Mouse (Mus musculus) heart, adult 2 months (tissue): ENCODE data around the gene Gm17622. TPM values are rescaled to one million over a fixed set of nuclear protein-coding genes. Genes with fewer than 3 reads are reported as not detected.

ENCODE experiments used
- DNase-seq, 2 experiments: peaks; one replicate each; pipeline ENCODE4 v3.0.0; 2021
- H3K27ac ChIP-seq: fragments of 200-600 bp; 2 replicates; pipeline ENCODE4 v1.8.1; 2022
- H3K27me3 ChIP-seq: fragments of 200-500 bp; 2 replicates; pipeline ENCODE4 v1.6.1; 2012; ENCODE audit warnings: mild to moderate bottlenecking, low read length, inconsistent platforms, mixed read lengths; ENCODE audit not compliant: control insufficient read depth, insufficient read depth
- H3K36me3 ChIP-seq: fragments of 200-500 bp; 2 replicates; pipeline ENCODE4 v1.6.1; 2012; ENCODE audit warnings: low read length, inconsistent platforms; ENCODE audit not compliant: control insufficient read depth, insufficient read depth
- H3K4me1 ChIP-seq: fragments of 200-500 bp; 2 replicates; pipeline ENCODE4 v1.6.1; 2011; ENCODE audit warnings: low read length; ENCODE audit not compliant: control insufficient read depth, insufficient read depth
- H3K4me3 ChIP-seq: fragments of 200-600 bp; 2 replicates; pipeline ENCODE4 v1.8.1; 2022
- H3K79me2 ChIP-seq: fragments of 200-500 bp; replicated peaks from 2 replicates; pipeline ENCODE4 v1.6.1; 2012; ENCODE audit warnings: mild to moderate bottlenecking, inconsistent platforms, low read length, moderate library complexity, mixed read lengths; ENCODE audit not compliant: control insufficient read depth, insufficient read depth
- H3K9ac ChIP-seq: fragments of 200-500 bp; 2 replicates; pipeline ENCODE4 v1.6.1; 2012; ENCODE audit warnings: low read depth, mild to moderate bottlenecking, control low read depth, inconsistent platforms, low read length, mixed read lengths
- CTCF ChIP-seq: fragments of 200-600 bp; IDR thresholded peaks from 2 replicates; pipeline ENCODE4 v1.8.1; 2022; ENCODE audit warnings: antibody characterized with exemption, mild to moderate bottlenecking, moderate library complexity
- EP300 ChIP-seq: fragments of 200-500 bp; IDR thresholded peaks from 2 replicates; pipeline ENCODE4 v1.6.1; 2011; ENCODE audit warnings: low read depth, low read length, control low read depth; ENCODE audit not compliant: insufficient read depth
- POLR2A ChIP-seq: fragments of 200-500 bp; IDR thresholded peaks from 2 replicates; pipeline ENCODE4 v1.6.1; 2011; ENCODE audit warnings: mild to moderate bottlenecking, low read depth, low read length, control low read depth; ENCODE audit not compliant: insufficient read depth
- WGBS: fragments of 180-500 bp; shearing (Covaris S2); methylation state at CpG from one replicate; pipeline ENCODE4 v1.1.7; 2018; 5-methylcytosine and 5-hydroxymethylcytosine counted together
- intact Hi-C: fragments of 180-260 bp; cut with DNase I; formaldehyde crosslinking; loops from one replicate; pipeline ENCODE4 v1.15.1; 2025
- polyA plus RNA-seq: library from polyadenylated mRNA; depleted of rRNA; stranded (reverse); fragments of >200 nt; gene quantifications from 2 replicates; pipeline ENCODE4 v1.2.3, GENCODE M21; 2012
- total RNA-seq, 2 experiments: library from RNA; stranded (reverse); gene quantifications; 2 replicates each; pipeline ENCODE4 v1.2.3; 2021

The Gm17622 gene
- total and polyA plus RNA-seq, 3 experiments: not detected

DNA sequence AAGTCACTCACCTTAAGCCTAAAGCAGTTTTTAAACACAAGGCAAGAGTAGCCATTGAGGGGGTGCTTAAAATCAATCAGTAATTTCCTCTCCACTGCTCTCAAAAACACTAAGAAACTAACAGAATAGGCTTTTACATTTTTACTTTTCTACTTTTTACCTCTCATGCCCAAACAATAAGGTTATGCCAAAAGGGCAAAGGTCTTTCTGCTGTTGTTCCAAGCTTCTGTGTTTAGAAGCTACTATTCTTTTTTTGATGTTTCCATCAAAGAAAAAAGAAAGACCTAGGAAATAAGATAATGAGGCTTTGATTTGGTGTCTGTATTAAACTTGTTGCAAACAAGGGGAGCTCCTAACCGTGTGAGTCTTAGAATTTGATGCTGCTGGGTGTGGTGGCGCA lies 9.4 kb downstream of the Gm17622 start:
- Histone ChIP-seq H3K79me2 (no peaks in the 10 kb centered on the region), H3K27ac (no peak overlapping the region), H3K4me3 (no peak overlapping the region), H3K4me1 (peaks cover 3% of the 10 kb centered on the region), H3K9ac (no peak overlapping the region), H3K36me3 (no peaks in the 10 kb centered on the region), H3K27me3 (no peaks in the 10 kb centered on the region)
- intact Hi-C loops: loop anchor here (5.0 kb wide), 1 partner anchor 68 kb away; no protein-coding TSS in a partner anchor
- no peak for TF ChIP-seq POLR2A
- TF ChIP-seq EP300: no peak
- no peak for TF ChIP-seq CTCF
- no peak for DNase-seq
- 82% methylated on average over 2 of the region's 2 CpGs for WGBS

DNA sequence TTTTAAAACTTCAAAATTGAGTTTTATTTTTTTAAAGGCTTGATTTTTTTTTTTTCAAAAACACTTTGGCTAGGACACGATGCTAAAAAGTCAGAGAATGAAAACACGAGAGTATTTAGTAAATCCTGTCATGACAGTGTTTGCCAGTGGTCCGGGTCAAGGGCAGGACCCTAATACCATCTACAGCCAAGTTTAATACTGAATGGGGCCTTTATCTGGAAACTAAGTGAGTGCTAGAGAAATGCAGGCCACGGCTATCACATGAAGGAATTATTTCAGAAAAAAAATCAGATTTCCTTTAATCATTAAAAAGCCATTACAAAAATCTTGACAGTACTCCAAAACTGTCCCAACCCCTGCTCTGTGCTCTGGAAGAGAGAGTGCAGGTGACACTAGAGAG lies 15.1 kb downstream of the Gm17622 start:
- intact Hi-C loops: no loop called here
- H3K79me2 ChIP-seq: no peaks in the 10 kb centered on the region
- no peaks in the 10 kb centered on the region; the same call in 1 of the 2 replicates for H3K36me3 ChIP-seq
- 66% methylated on average over 4 of the region's 4 CpGs for WGBS
- no peak for DNase-seq
- TF ChIP-seq POLR2A (no peak), EP300 (no peak), CTCF (no peak)
- peaks cover 8% of the 10 kb centered on the region for H3K4me1 ChIP-seq
- no peaks in the 10 kb centered on the region for H3K27me3 ChIP-seq
- no peak overlapping the region for H3K4me3 ChIP-seq
- H3K27ac ChIP-seq: no peak overlapping the region
- no peak overlapping the region for H3K9ac ChIP-seq

DNA sequence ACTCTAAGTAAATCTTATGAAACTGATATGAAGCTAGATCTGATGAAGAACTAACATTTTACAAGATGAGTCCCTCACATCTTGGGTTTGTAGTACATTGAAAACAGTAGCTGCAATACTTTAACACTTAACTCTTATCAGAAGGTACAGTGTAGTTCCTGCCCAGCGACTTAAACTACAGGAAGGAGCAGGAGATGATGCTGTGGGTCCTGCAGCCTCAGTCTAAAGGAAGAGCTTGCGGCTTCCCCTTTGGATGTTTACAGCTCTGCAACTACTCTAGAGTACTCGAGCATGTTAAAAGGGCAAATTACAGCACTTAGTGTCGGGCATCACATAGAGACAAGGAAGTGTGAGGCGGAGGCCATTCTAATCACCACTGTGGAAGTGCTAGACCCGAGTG lies 15.8 kb downstream of the Gm17622 start:
- no peak for DNase-seq
- no peaks in the 10 kb centered on the region for H3K27me3 ChIP-seq
- H3K27ac ChIP-seq: no peak overlapping the region
- 50% methylated on average over 6 of the region's 6 CpGs for WGBS
- no peak overlapping the region for H3K9ac ChIP-seq
- TF ChIP-seq EP300: no peak
- TF ChIP-seq POLR2A: no peak
- no peak for TF ChIP-seq CTCF
- H3K79me2 ChIP-seq: no peaks in the 10 kb centered on the region
- no peaks in the 10 kb centered on the region; the same call in 1 of the 2 replicates for H3K36me3 ChIP-seq
- intact Hi-C loops: no loop called here
- no peak overlapping the region for H3K4me3 ChIP-seq
- H3K4me1 ChIP-seq: peaks cover 10% of the 10 kb centered on the region

DNA sequence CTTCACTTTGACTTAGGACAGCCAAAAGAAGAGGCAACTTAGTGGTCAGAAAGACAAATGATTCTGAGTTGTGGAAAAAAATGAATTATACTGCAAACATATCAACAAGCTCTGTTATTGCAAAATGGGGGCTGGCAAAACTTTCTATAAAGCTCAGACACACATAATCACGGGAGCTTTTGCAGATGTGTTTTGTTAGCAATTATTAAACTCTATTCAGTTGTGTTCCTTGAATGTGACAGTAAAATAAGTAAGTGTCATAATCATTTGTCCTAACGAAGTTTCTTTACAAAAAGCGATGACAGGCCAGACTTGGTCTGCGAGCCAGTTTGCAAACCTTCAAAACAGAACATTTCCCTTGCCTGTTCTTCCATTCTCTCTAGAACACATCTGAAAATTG lies 17.0 kb downstream of the Gm17622 start:
- intact Hi-C loops: no loop called here
- Histone ChIP-seq H3K4me1 (peaks cover 15% of the 10 kb centered on the region), H3K27ac (no peak overlapping the region), H3K4me3 (no peak overlapping the region), H3K36me3 (no peaks in the 10 kb centered on the region; the same call in 1 of the 2 replicates), H3K9ac (no peak overlapping the region), H3K79me2 (no peaks in the 10 kb centered on the region), H3K27me3 (no peaks in the 10 kb centered on the region)
- WGBS: 91% methylated on average over 4 of the region's 4 CpGs
- no peak for DNase-seq
- TF ChIP-seq EP300 (no peak), POLR2A (no peak)

DNA sequence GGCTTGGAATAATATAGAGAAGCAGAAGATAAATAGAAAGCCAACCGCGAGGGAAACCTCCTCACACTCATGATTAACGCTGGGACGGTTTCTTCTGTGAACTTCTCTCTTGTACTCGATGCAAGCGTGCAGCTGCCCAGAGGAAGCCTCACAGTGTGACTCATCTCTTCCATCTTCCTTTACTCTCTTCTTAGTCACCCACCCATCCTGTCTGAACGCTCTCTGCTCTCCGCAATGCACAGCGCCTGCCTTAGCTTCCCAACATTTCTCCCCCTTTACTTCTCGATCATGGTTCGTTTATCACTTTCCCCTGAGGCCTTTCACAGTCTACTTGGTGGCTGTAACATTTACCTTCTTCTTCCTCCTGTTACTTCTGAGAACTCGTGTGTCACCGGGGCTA lies 20.1 kb downstream of the Gm17622 start:
- peak in 1 of 2 experiments; percentile 51 for DNase-seq
- H3K27me3 ChIP-seq: no peaks in the 10 kb centered on the region
- no peaks in the 10 kb centered on the region; the same call in 1 of the 2 replicates for H3K36me3 ChIP-seq
- H3K4me3 ChIP-seq: no peak overlapping the region
- peak overlapping the region; percentile 43 for H3K27ac ChIP-seq
- intact Hi-C loops: loop anchor here (2.0 kb wide), 1 partner anchor 32 kb away; the partner anchor contains the start of genes Col4a3bp and Polk
- H3K9ac ChIP-seq: peak overlapping the region; percentile 28
- TF ChIP-seq POLR2A: peak; percentile 31; the same call in 1 of the 2 replicates
- no peak for TF ChIP-seq CTCF
- TF ChIP-seq EP300: 0 out of 2 replicates have a peak, but pooled peaks have one; percentile 42
- no peaks in the 10 kb centered on the region for H3K79me2 ChIP-seq
- peaks cover 15% of the 10 kb centered on the region for H3K4me1 ChIP-seq
- 26% methylated on average over 13 of the region's 13 CpGs for WGBS

DNA sequence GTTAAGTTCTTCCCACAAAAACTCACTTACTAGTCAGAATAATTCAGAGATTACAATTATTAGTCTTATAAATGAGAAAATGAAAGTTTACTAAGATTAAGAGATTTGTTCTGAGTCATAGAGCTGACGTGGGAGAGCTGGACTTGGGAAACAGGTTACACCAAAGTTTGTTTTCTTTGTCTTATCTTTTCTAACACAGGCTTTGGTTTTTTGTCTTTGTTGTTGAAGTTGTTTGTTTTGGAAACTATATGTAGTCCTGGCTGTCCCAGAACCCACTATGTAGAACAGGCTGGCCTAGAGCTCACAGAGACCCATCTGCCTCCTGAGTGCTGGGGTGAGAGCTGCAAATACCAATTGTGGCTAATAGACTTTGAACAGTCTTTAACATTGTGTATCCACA lies 20.7 kb downstream of the Gm17622 start:
- Histone ChIP-seq H3K79me2 (no peaks in the 10 kb centered on the region), H3K4me3 (no peak overlapping the region), H3K36me3 (no peaks in the 10 kb centered on the region; the same call in 1 of the 2 replicates), H3K4me1 (peaks cover 15% of the 10 kb centered on the region), H3K9ac (no peak overlapping the region), H3K27ac (peak overlapping the region; percentile 43), H3K27me3 (no peaks in the 10 kb centered on the region)
- TF ChIP-seq EP300 (no peak), POLR2A (no peak), CTCF (no peak)
- no peak for DNase-seq
- 43% methylated on average over 1 of the region's 1 CpGs for WGBS
- intact Hi-C loops: loop anchor here (2.0 kb wide), 1 partner anchor 32 kb away; the partner anchor contains the start of genes Col4a3bp and Polk
